8 mouse cellular contexts compared by ENCODE assay signal in genomic region chr9:61877373-61878112, GRCm38 (mm10). TPM values are rescaled to one million over a fixed set of nuclear protein-coding genes. Genes with fewer than 3 reads are reported as not detected.
DNase-seq lines count a peak whose midpoint lies in the region; ATAC-seq lines count a peak whose summit lies in the region.

No protein-coding gene starts in this region.

- no peak overlapping the region for H3K9ac ChIP-seq in heart, embryonic 13.5 days
- H3K9ac ChIP-seq in forebrain, embryonic 14.5 days (ENCODE audit: low read length) = no peak overlapping the region

- H3K27ac ChIP-seq in heart, embryonic 13.5 days (replicated peaks) = no peak overlapping the region
- peak overlapping the region; percentile 52; the same call in 1 of the 2 replicates for H3K27ac ChIP-seq in forebrain, embryonic 14.5 days (ENCODE audit: low read depth, low read length)

- no peak for DNase-seq in heart, adult 9 months (ENCODE audit: low spot score in 2 of 2)
- DNase-seq in ES-CJ7 (ENCODE audit: low read depth, low spot score) = peak; percentile 85
- DNase-seq in forebrain, embryonic 14.5 days (ENCODE audit: low spot score) = peak; percentile 89
- peak; percentile 81 to 87 for DNase-seq in kidney, postnatal 4 days
- DNase-seq in thymus, postnatal 36 days = no peak

- ATAC-seq in heart, embryonic 13.5 days (ENCODE audit: extremely low read depth, insufficient number of reproducible peaks, low FRiP score, low TSS enrichment) = no peak
- peak; percentile 63 for ATAC-seq in forebrain, embryonic 14.5 days
- ATAC-seq in CD4-positive, CD25-positive, alpha-beta regulatory T cell, adult 4 months = no peak
- no peak for ATAC-seq in frontal cortex, adult (ENCODE audit: low TSS enrichment)

- no peaks in the 10 kb centered on the region for H3K36me3 ChIP-seq in heart, embryonic 13.5 days
- no peaks in the 10 kb centered on the region for H3K36me3 ChIP-seq in forebrain, embryonic 14.5 days (ENCODE audit: control insufficient read depth, insufficient read depth, low read length)

- H3K4me3 ChIP-seq in heart, embryonic 13.5 days = no peak overlapping the region
- no peak overlapping the region for H3K4me3 ChIP-seq in forebrain, embryonic 14.5 days (ENCODE audit: low read depth, low read length)

- peak overlapping the region; percentile 16; the same call in 1 of the 2 replicates for H3K4me2 ChIP-seq in heart, embryonic 13.5 days
- H3K4me2 ChIP-seq in forebrain, embryonic 14.5 days (ENCODE audit: low read length) = no peak overlapping the region

- H3K9me3 ChIP-seq in heart, embryonic 13.5 days = no peaks in the 10 kb centered on the region
- no peaks in the 10 kb centered on the region for H3K9me3 ChIP-seq in forebrain, embryonic 14.5 days (replicated peaks; ENCODE audit: control insufficient read depth, low read length)

- H3K4me1 ChIP-seq in heart, embryonic 13.5 days = peaks cover 8% of the 10 kb centered on the region
- peaks cover 39% of the 10 kb centered on the region for H3K4me1 ChIP-seq in forebrain, embryonic 14.5 days (ENCODE audit: control insufficient read depth, insufficient read depth, low read length)

- WGBS in heart, embryonic 13.5 days = 20% methylated on average over 22 of the region's 22 CpGs
- 3% methylated on average over 22 of the region's 22 CpGs for WGBS in forebrain, embryonic 14.5 days

- H3K27me3 ChIP-seq in heart, embryonic 13.5 days (replicated peaks) = peaks cover 64% of the 10 kb centered on the region
- H3K27me3 ChIP-seq in forebrain, embryonic 14.5 days (replicated peaks; ENCODE audit: control insufficient read depth, insufficient read depth, low read length) = no peaks in the 10 kb centered on the region

RNA-seq across cellular contexts. Expression of gene Rplp1, which starts 36.8 kb away (rescaled TPM):
- polyA plus RNA-seq in heart, embryonic 13.5 days (2015; fragmentation: Nextera tagmentation; extraction: Ambion mirVana) = 913 and 1,036 TPM in 2 replicates
- 964 and 1,342 TPM in 2 replicates for polyA plus RNA-seq in forebrain, embryonic 14.5 days (2014; fragmentation: Nextera tagmentation; extraction: Ambion mirVana)
- polyA plus RNA-seq in CD4-positive, CD25-positive, alpha-beta regulatory T cell, adult 4 months (2017; shearing (Covaris generic)) = 1,000 to 10,000 TPM; 3,273 to 3,796 TPM

Comparison
In these comparisons a context has a peak if more than half of its experiments do, and no peak if none do; other contexts are left out.
1. DNase-seq: peak in ES-CJ7 (single experiment), forebrain, embryonic 14.5 days (single experiment) and kidney, postnatal 4 days (2 of 2); none in heart, adult 9 months (0 of 2) and thymus, postnatal 36 days (0 of 2).